Mouse (Mus musculus) cerebellum, adult 2 months (tissue): ENCODE data around the gene Pacs1.

ENCODE experiments used
- CTCF ChIP-seq: fragments of 200-500 bp; IDR thresholded peaks from 2 replicates; pipeline ENCODE4 v1.5.1; 2011; ENCODE audit warnings: low read depth, mild to moderate bottlenecking, control low read depth, low read length, moderate library complexity, borderline replicate concordance; ENCODE audit not compliant: insufficient read depth
- POLR2A ChIP-seq: fragments of 200-500 bp; IDR thresholded peaks from 2 replicates; pipeline ENCODE4 v1.6.1; 2011; ENCODE audit warnings: low read length, control low read depth, borderline replicate concordance; ENCODE audit not compliant: insufficient read depth

- TF ChIP-seq POLR2A (peak; percentile 51), CTCF (no peak)
Measured at GRCm38 (mm10) chr19:5272801-5273733, at the start of gene Pacs1.
